Mouse (Mus musculus): ENCODE measurements at regions not wholly inside any gene's neighbourhood (a gene's known extent, or its start where the extent isn't known, plus 50 kb on each side); places are given as distances from the start of the nearest gene placed in this dataset.
"Not testable (repeated sequence)": the region's sequence is repeated elsewhere in the genome, so short reads cannot be mapped to it uniquely, and the experiment has no call there.

- Histone ChIP-seq H3K9ac (replicated peaks) (no peak overlapping the region), H3K4me1 (no peaks in the 10 kb centered on the region), H3K27me3 (no peaks in the 10 kb centered on the region), H3K4me2 (replicated peaks) (no peak overlapping the region), H3K27ac (replicated peaks) (no peak overlapping the region), H3K36me3 (no peaks in the 10 kb centered on the region), H3K9me3 (no peaks in the 10 kb centered on the region), H3K4me3 (no peak overlapping the region)
- 48% methylated on average over 1 of the region's 1 CpGs for whole genome bisulfite sequencing
- no peak for ATAC-seq (ENCODE audit: low FRiP score, low read depth)
These were observed 2102.4 kb upstream of the Aga start for GRCm38 (mm10) chr8:51409123-51409522.

DNA sequence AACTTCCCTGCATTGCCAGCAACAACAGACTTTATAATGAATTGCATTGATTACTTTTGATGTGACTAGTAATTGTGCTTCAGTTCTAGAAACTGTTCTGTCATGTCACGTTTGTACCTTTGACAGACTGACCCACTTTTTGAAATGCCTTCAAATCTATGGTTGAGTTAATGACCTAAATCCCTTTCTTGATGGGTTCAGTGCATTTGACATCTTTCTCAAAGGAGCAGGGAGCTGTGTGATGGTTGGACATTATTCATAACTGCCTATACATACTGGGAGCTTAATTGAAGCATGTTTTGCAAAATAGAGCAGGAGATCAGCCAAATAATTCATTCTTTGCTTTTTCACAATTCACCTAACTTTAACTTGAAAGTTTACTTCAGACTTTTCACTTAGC lies 2083.1 kb upstream of the Aga start:
- no peaks in the 10 kb centered on the region for H3K9me3 ChIP-seq
- H3K4me1 ChIP-seq = 0 out of 2 replicates have a peak, but pooled peaks cover 2% of the 10 kb centered on the region
- H3K9ac ChIP-seq (replicated peaks) = no peak overlapping the region
- 46% methylated on average over 1 of the region's 1 CpGs for WGBS
- H3K36me3 ChIP-seq = no peaks in the 10 kb centered on the region
- no peak for ATAC-seq (ENCODE audit: low FRiP score, low read depth)
- no peak overlapping the region for H3K27ac ChIP-seq (replicated peaks)
- no peak overlapping the region for H3K4me2 ChIP-seq (replicated peaks)
- no peak overlapping the region for H3K4me3 ChIP-seq
- H3K27me3 ChIP-seq = no peaks in the 10 kb centered on the region

GRCm38 (mm10) chr8:51428851-51429250 lies 2082.7 kb upstream of the Aga start:
- Histone ChIP-seq H3K9me3 (no peaks in the 10 kb centered on the region), H3K4me2 (replicated peaks) (no peak overlapping the region), H3K36me3 (no peaks in the 10 kb centered on the region), H3K4me3 (no peak overlapping the region), H3K9ac (replicated peaks) (no peak overlapping the region), H3K4me1 (0 out of 2 replicates have a peak, but pooled peaks cover 2% of the 10 kb centered on the region), H3K27ac (replicated peaks) (no peak overlapping the region), H3K27me3 (no peaks in the 10 kb centered on the region)
- WGBS = 80% methylated on average over 3 of the region's 3 CpGs
- no peak for ATAC-seq (ENCODE audit: low FRiP score, low read depth)

- Histone ChIP-seq H3K9ac (replicated peaks) (no peak overlapping the region), H3K27me3 (no peaks in the 10 kb centered on the region), H3K27ac (replicated peaks) (no peak overlapping the region), H3K36me3 (no peaks in the 10 kb centered on the region), H3K4me2 (replicated peaks) (no peak overlapping the region), H3K4me1 (no peaks in the 10 kb centered on the region), H3K9me3 (no peaks in the 10 kb centered on the region), H3K4me3 (no peak overlapping the region)
- 82% methylated on average over 5 of the region's 5 CpGs for WGBS
- ATAC-seq (ENCODE audit: low FRiP score, low read depth) = no peak
These were observed 2063.9 kb upstream of the Aga start for GRCm38 (mm10) chr8:51447636-51448035.

DNA sequence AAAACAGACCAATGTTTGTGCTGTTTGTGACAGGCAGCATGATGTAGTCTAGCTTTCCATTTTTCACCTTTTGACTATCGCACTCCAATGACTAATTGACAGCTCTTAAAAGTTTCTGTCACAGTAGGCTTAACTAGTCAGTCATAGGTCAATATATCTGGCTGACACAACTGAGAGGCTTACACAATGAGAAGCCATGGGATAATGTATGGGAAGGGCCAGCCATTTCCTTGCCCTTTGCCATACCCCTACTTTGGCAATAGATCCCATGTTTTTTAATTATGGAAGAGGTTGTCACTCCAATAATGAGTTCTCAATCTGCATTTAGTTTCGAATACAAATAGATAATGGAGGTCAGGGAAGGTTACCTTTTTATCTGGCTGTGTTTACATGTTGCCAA lies 2062.9 kb upstream of the Aga start:
- 77% methylated on average over 2 of the region's 2 CpGs for WGBS
- Histone ChIP-seq H3K4me1 (no peaks in the 10 kb centered on the region), H3K27me3 (no peaks in the 10 kb centered on the region), H3K27ac (replicated peaks) (no peak overlapping the region), H3K36me3 (no peaks in the 10 kb centered on the region), H3K4me3 (no peak overlapping the region), H3K9ac (replicated peaks) (no peak overlapping the region), H3K9me3 (no peaks in the 10 kb centered on the region), H3K4me2 (replicated peaks) (no peak overlapping the region)
- ATAC-seq (ENCODE audit: low FRiP score, low read depth) = no peak

- H3K27ac ChIP-seq (replicated peaks) = no peak overlapping the region
- no peaks in the 10 kb centered on the region for H3K4me1 ChIP-seq
- 67% methylated on average over 3 of the region's 3 CpGs for WGBS
- H3K9me3 ChIP-seq = no peaks in the 10 kb centered on the region
- H3K4me3 ChIP-seq = no peak overlapping the region
- H3K4me2 ChIP-seq (replicated peaks) = no peak overlapping the region
- H3K36me3 ChIP-seq = no peaks in the 10 kb centered on the region
- ATAC-seq (ENCODE audit: low FRiP score, low read depth) = peak; percentile 54
- H3K9ac ChIP-seq (replicated peaks) = no peak overlapping the region
- H3K27me3 ChIP-seq = no peaks in the 10 kb centered on the region
These were observed 2032.1 kb upstream of the Aga start for GRCm38 (mm10) chr8:51479406-51479805.

DNA sequence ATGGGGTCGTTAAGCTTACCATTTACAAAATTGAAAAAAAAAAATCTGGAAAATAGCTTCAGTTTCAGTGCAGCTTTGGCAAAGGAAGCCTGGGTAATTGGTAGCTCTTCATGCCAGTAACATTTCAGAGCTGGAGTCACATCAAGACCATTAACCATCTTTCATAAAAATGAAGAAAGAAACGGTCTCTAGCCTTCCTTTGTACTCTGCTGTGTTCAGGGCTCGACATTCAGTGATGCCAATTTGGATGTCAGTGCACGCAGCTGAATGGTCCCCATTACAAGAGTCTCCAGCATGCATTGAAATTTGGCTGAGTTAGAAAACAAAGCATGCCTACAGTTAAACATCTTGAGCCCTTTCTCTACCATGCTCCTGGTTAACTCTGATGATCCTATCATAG lies 2009.0 kb upstream of the Aga start:
- no peak overlapping the region for H3K4me2 ChIP-seq (replicated peaks)
- WGBS = 78% methylated on average over 4 of the region's 4 CpGs
- no peak overlapping the region for H3K27ac ChIP-seq (replicated peaks)
- H3K9ac ChIP-seq (replicated peaks) = no peak overlapping the region
- H3K36me3 ChIP-seq = no peaks in the 10 kb centered on the region
- no peaks in the 10 kb centered on the region for H3K4me1 ChIP-seq
- H3K9me3 ChIP-seq = no peaks in the 10 kb centered on the region
- no peak for ATAC-seq (ENCODE audit: low FRiP score, low read depth)
- no peaks in the 10 kb centered on the region for H3K27me3 ChIP-seq
- no peak overlapping the region for H3K4me3 ChIP-seq

DNA sequence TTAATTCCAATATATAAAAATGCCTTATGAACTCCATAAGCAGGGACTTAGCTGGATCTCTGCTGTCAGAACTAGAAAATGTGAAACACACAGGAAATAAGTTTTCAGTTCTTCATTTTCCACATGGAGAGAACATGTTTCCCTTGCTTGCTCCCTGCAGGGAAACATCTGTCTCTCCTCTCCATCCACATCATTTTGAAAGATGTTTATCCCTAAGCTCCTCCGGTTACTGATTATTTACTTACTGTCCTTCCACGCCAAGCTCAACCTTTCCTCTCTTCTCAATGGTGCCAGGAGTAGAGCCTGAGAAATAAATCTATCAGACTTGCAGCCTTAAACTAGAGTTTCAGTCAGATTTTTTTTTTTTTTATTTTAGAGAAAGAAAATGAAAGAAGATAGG lies 1988.4 kb upstream of the Aga start:
- H3K9me3 ChIP-seq = no peaks in the 10 kb centered on the region
- no peak for ATAC-seq (ENCODE audit: low FRiP score, low read depth)

DNA sequence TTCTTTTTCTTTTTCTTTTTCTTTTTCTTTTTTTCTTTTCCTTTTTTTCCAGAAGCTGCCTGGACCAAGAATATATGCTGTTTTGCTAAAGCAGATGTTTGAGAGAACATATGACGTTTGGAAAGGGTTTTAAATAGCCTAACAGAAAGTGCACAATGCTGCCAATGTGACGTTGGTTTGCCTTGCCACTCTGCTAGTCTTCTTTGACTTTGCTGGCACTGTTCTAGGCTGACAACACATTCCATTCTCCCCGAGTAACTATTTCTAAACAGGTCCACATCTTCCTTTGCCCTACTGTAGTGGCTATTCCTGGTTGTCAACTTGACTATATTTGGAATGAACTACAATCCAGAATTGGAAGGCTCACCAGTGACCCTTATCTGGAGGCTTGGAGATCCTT lies 1958.4 kb upstream of the Aga start:
- not testable (repeated sequence) for H3K27me3 ChIP-seq; H3K9me3 ChIP-seq; H3K4me2 ChIP-seq (replicated peaks); H3K9ac ChIP-seq (replicated peaks); H3K36me3 ChIP-seq; H3K4me1 ChIP-seq; ATAC-seq (ENCODE audit: low FRiP score, low read depth); H3K4me3 ChIP-seq; H3K27ac ChIP-seq (replicated peaks)
- 78% methylated on average over 3 of the region's 3 CpGs for WGBS

More for the DNA sequence above, 1988.4 kb upstream of the Aga start:
- no peak overlapping the region for H3K4me2 ChIP-seq (replicated peaks)
- no peak overlapping the region for H3K9ac ChIP-seq (replicated peaks)
- H3K27ac ChIP-seq (replicated peaks) = no peak overlapping the region
- 72% methylated on average over 2 of the region's 2 CpGs for WGBS
- no peaks in the 10 kb centered on the region for H3K36me3 ChIP-seq
- H3K4me3 ChIP-seq = no peak overlapping the region
- no peaks in the 10 kb centered on the region for H3K4me1 ChIP-seq
- H3K27me3 ChIP-seq = no peaks in the 10 kb centered on the region

Measured in midbrain, embryonic 12.5 days (tissue).